9 mouse cellular contexts compared by ENCODE assay signal in genomic region chr12:77638266-77638665, GRCm38 (mm10).
DNase-seq lines count a peak whose midpoint lies in the region; ATAC-seq lines count a peak whose summit lies in the region.
"Had no signal": no experiment of that assay in that cellular context is flagged by ENCODE, and none has a peak within 500 bp of the region (broad histone marks: within the 10 kb centered on the region; RNA-seq: fewer than 3 reads in every experiment).

No protein-coding gene starts in this region.

- H3K9ac ChIP-seq in forebrain, embryonic 14.5 days (ENCODE audit: low read length), result no peak overlapping the region
- no peak overlapping the region for H3K9ac ChIP-seq in forebrain, embryonic 11.5 days (ENCODE audit: low read length)
- H3K9ac ChIP-seq: midbrain, embryonic 12.5 days had no signal

- no peaks in the 10 kb centered on the region for H3K36me3 ChIP-seq in forebrain, embryonic 14.5 days (ENCODE audit: control insufficient read depth, insufficient read depth, low read length)
- H3K36me3 ChIP-seq in forebrain, embryonic 11.5 days (ENCODE audit: control insufficient read depth, insufficient read depth, low read length), result no peaks in the 10 kb centered on the region
- H3K36me3 ChIP-seq: midbrain, embryonic 12.5 days had no signal

- no peaks in the 10 kb centered on the region for H3K9me3 ChIP-seq in forebrain, embryonic 14.5 days (replicated peaks; ENCODE audit: control insufficient read depth, low read length)
- no peaks in the 10 kb centered on the region for H3K9me3 ChIP-seq in forebrain, embryonic 11.5 days (ENCODE audit: control insufficient read depth, low read length)
- H3K9me3 ChIP-seq: midbrain, embryonic 12.5 days had no signal

- 82% methylated on average over 7 of the region's 7 CpGs for WGBS in forebrain, embryonic 14.5 days
- 82% methylated on average over 7 of the region's 7 CpGs for WGBS in forebrain, embryonic 11.5 days

- peak; percentile 34 for DNase-seq in forebrain, embryonic 14.5 days (ENCODE audit: low spot score)
- no peak for DNase-seq in forebrain, embryonic 11.5 days (ENCODE audit: low spot score)
- peak; percentile 6 for DNase-seq in right cerebral cortex, postnatal 25 days
- DNase-seq in right cerebral cortex, postnatal 14 days, result no peak
- peak; percentile 3 to 9 for DNase-seq in heart, postnatal 36 days
- DNase-seq in lung, postnatal 36 days, result peak; percentile 4
- DNase-seq in embryo, embryonic 10.5 days (ENCODE audit: low spot score), result no peak
- no peak for DNase-seq in layer of hippocampus, postnatal 14 days (ENCODE audit: low spot score in 2 of 2)

- no peaks in the 10 kb centered on the region for H3K4me1 ChIP-seq in forebrain, embryonic 14.5 days (ENCODE audit: control insufficient read depth, insufficient read depth, low read length)
- H3K4me1 ChIP-seq in forebrain, embryonic 11.5 days (replicated peaks; ENCODE audit: control insufficient read depth, insufficient read depth, low read length), result no peaks in the 10 kb centered on the region

- H3K27ac ChIP-seq in forebrain, embryonic 14.5 days (ENCODE audit: low read depth, low read length), result no peak overlapping the region
- no peak overlapping the region for H3K27ac ChIP-seq in forebrain, embryonic 11.5 days (ENCODE audit: low read depth, low read length)
- H3K27ac ChIP-seq: midbrain, embryonic 12.5 days had no signal

- H3K4me3 ChIP-seq in forebrain, embryonic 14.5 days (ENCODE audit: low read depth, low read length), result no peak overlapping the region
- H3K4me3 ChIP-seq in forebrain, embryonic 11.5 days (ENCODE audit: low read depth, low read length), result no peak overlapping the region
- H3K4me3 ChIP-seq: midbrain, embryonic 12.5 days had no signal

- no peak overlapping the region for H3K4me2 ChIP-seq in forebrain, embryonic 14.5 days (ENCODE audit: low read length)
- H3K4me2 ChIP-seq in forebrain, embryonic 11.5 days (ENCODE audit: low read depth, low read length, severe bottlenecking), result no peak overlapping the region
- H3K4me2 ChIP-seq: midbrain, embryonic 12.5 days had no signal

- intact Hi-C loops in heart, postnatal 36 days (cut with DNase I), result no loop called here

- ATAC-seq in forebrain, embryonic 14.5 days, result no peak
- no peak for ATAC-seq in forebrain, embryonic 11.5 days (replicated peaks; ENCODE audit: low FRiP score)

- no peaks in the 10 kb centered on the region for H3K27me3 ChIP-seq in forebrain, embryonic 14.5 days (replicated peaks; ENCODE audit: control insufficient read depth, insufficient read depth, low read length)
- no peaks in the 10 kb centered on the region for H3K27me3 ChIP-seq in forebrain, embryonic 11.5 days (ENCODE audit: control insufficient read depth, insufficient read depth, low read length)
- H3K27me3 ChIP-seq: midbrain, embryonic 12.5 days had no signal

Comparison
In these comparisons a context has a peak if more than half of its experiments do, and no peak if none do; other contexts are left out.
1. DNase-seq: peak in forebrain, embryonic 14.5 days (single experiment), right cerebral cortex, postnatal 25 days (single experiment), heart, postnatal 36 days (2 of 2) and lung, postnatal 36 days (single experiment); none in forebrain, embryonic 11.5 days (single experiment), right cerebral cortex, postnatal 14 days (single experiment), embryo, embryonic 10.5 days (single experiment) and layer of hippocampus, postnatal 14 days (0 of 2).